Mouse (Mus musculus): ENCODE results near the gene Atad2b. TPM values are rescaled to one million over a fixed set of nuclear protein-coding genes. Genes with fewer than 3 reads are reported as not detected.
A peak's percentile ranks its signal among the peaks of the same experiment; 100 is the strongest.
"Not testable (repeated sequence)": the region's sequence is repeated elsewhere in the genome, so short reads cannot be mapped to it uniquely, and the experiment has no call there.

Atad2b gene
- total and polyA plus RNA-seq, 2 experiments: 5.3 to 12.5 TPM

GRCm38 (mm10) chr12:4874161-4874927, 42.8 kb upstream of the Atad2b start, which contains the start of gene Mfsd2b:
TSS of gene Mfsd2b (minus strand) at chr12:4874359.
- Histone ChIP-seq H3K9ac (ENCODE audit: low read depth, low read length) (peak within 1 kb of the TSS; percentile 33; the same call in 1 of the 2 replicates), H3K79me2 (ENCODE audit: control insufficient read depth, insufficient read depth, low read length) (no peaks in the 10 kb centered on the region), H3K36me3 (ENCODE audit: control insufficient read depth, insufficient read depth, low read length) (peaks cover 3% of the 10 kb centered on the region; the same call in 1 of the 2 replicates), H3K27ac (replicated peaks; ENCODE audit: insufficient read depth, low read depth, low read length) (no peak within 1 kb of the TSS), H3K27me3 (ENCODE audit: control insufficient read depth, insufficient read depth, low read length) (no peaks in the 10 kb centered on the region), H3K4me1 (ENCODE audit: control insufficient read depth, insufficient read depth, low read length) (peaks cover 7% of the 10 kb centered on the region), H3K4me3 (ENCODE audit: insufficient read depth, low read depth, low read length) (peak within 1 kb of the TSS; percentile 50; the same call in 1 of the 2 replicates)
- 1% methylated on average over 24 of the region's 24 CpGs for WGBS
- DNase-seq (ENCODE audit: extremely low read depth, low read depth, low spot score): peak; percentile 82
- TF ChIP-seq POLR2A (IDR thresholded peaks at IDR 0.05; ENCODE audit: extremely low read depth, insufficient read depth, low read length): no peak
- TF ChIP-seq CTCF (IDR thresholded peaks at IDR 0.05; ENCODE audit: low read depth, low read length): no peak

GRCm38 (mm10) chr12:4875623-4876022, 41.5 kb upstream of the Atad2b start:
- Histone ChIP-seq H3K4me3 (ENCODE audit: insufficient read depth, low read depth, low read length) (no peak overlapping the region), H3K79me2 (ENCODE audit: control insufficient read depth, insufficient read depth, low read length) (no peaks in the 10 kb centered on the region), H3K9ac (ENCODE audit: low read depth, low read length) (no peak overlapping the region), H3K36me3 (ENCODE audit: control insufficient read depth, insufficient read depth, low read length) (peaks cover 4% of the 10 kb centered on the region; the same call in 1 of the 2 replicates), H3K27ac (replicated peaks; ENCODE audit: insufficient read depth, low read depth, low read length) (no peak overlapping the region), H3K4me1 (ENCODE audit: control insufficient read depth, insufficient read depth, low read length) (peaks cover 7% of the 10 kb centered on the region), H3K27me3 (ENCODE audit: control insufficient read depth, insufficient read depth, low read length) (no peaks in the 10 kb centered on the region)
- WGBS: 31% methylated on average over 8 of the region's 8 CpGs
- DNase-seq (ENCODE audit: extremely low read depth, low read depth, low spot score): peak; percentile 73
- TF ChIP-seq POLR2A (IDR thresholded peaks at IDR 0.05; ENCODE audit: extremely low read depth, insufficient read depth, low read length): no peak
- TF ChIP-seq CTCF (IDR thresholded peaks at IDR 0.05; ENCODE audit: low read depth, low read length): no peak

- no peak for DNase-seq (ENCODE audit: extremely low read depth, low read depth, low spot score)
- no peak overlapping the region for H3K9ac ChIP-seq (ENCODE audit: low read depth, low read length)
- H3K4me1 ChIP-seq (ENCODE audit: control insufficient read depth, insufficient read depth, low read length): peaks cover 7% of the 10 kb centered on the region
- no peaks in the 10 kb centered on the region for H3K27me3 ChIP-seq (ENCODE audit: control insufficient read depth, insufficient read depth, low read length)
- TF ChIP-seq CTCF (IDR thresholded peaks at IDR 0.05; ENCODE audit: low read depth, low read length) (no peak), POLR2A (IDR thresholded peaks at IDR 0.05; ENCODE audit: extremely low read depth, insufficient read depth, low read length) (no peak)
- H3K36me3 ChIP-seq (ENCODE audit: control insufficient read depth, insufficient read depth, low read length): peaks cover 15% of the 10 kb centered on the region
- H3K4me3 ChIP-seq (ENCODE audit: insufficient read depth, low read depth, low read length): no peak overlapping the region
- H3K27ac ChIP-seq (replicated peaks; ENCODE audit: insufficient read depth, low read depth, low read length): no peak overlapping the region
- 85% methylated on average over 9 of the region's 9 CpGs for WGBS
- no peaks in the 10 kb centered on the region for H3K79me2 ChIP-seq (ENCODE audit: control insufficient read depth, insufficient read depth, low read length)
Observed at GRCm38 (mm10) chr12:4878296-4878783, 38.8 kb upstream of the Atad2b start.

- DNase-seq (ENCODE audit: extremely low read depth, low read depth, low spot score): peak; percentile 26
Observed at GRCm38 (mm10) chr12:4879048-4879447, 38.1 kb upstream of the Atad2b start.

GRCm38 (mm10) chr12:4882086-4882485, 35.1 kb upstream of the Atad2b start:
- TF ChIP-seq CTCF (IDR thresholded peaks at IDR 0.05; ENCODE audit: low read depth, low read length) (no peak), POLR2A (IDR thresholded peaks at IDR 0.05; ENCODE audit: extremely low read depth, insufficient read depth, low read length) (no peak)
- H3K36me3 ChIP-seq (ENCODE audit: control insufficient read depth, insufficient read depth, low read length): peaks cover 24% of the 10 kb centered on the region
- no peak overlapping the region for H3K9ac ChIP-seq (ENCODE audit: low read depth, low read length)
- H3K79me2 ChIP-seq (ENCODE audit: control insufficient read depth, insufficient read depth, low read length): no peaks in the 10 kb centered on the region
- H3K27ac ChIP-seq (replicated peaks; ENCODE audit: insufficient read depth, low read depth, low read length): no peak overlapping the region
- no peak for DNase-seq (ENCODE audit: extremely low read depth, low read depth, low spot score)
- H3K4me3 ChIP-seq (ENCODE audit: insufficient read depth, low read depth, low read length): no peak overlapping the region
- no peaks in the 10 kb centered on the region for H3K27me3 ChIP-seq (ENCODE audit: control insufficient read depth, insufficient read depth, low read length)
- no peaks in the 10 kb centered on the region for H3K4me1 ChIP-seq (ENCODE audit: control insufficient read depth, insufficient read depth, low read length)
- WGBS: 97% methylated on average over 2 of the region's 2 CpGs

More at GRCm38 (mm10) chr12:4879048-4879447, 38.1 kb upstream of the Atad2b start:
- H3K4me3 ChIP-seq (ENCODE audit: insufficient read depth, low read depth, low read length): no peak overlapping the region
- no peaks in the 10 kb centered on the region for H3K27me3 ChIP-seq (ENCODE audit: control insufficient read depth, insufficient read depth, low read length)
- no peak overlapping the region for H3K9ac ChIP-seq (ENCODE audit: low read depth, low read length)
- WGBS: 95% methylated on average over 5 of the region's 5 CpGs
- TF ChIP-seq CTCF (IDR thresholded peaks at IDR 0.05; ENCODE audit: low read depth, low read length): no peak
- no peak for TF ChIP-seq POLR2A (IDR thresholded peaks at IDR 0.05; ENCODE audit: extremely low read depth, insufficient read depth, low read length)
- no peaks in the 10 kb centered on the region for H3K79me2 ChIP-seq (ENCODE audit: control insufficient read depth, insufficient read depth, low read length)
- peaks cover 5% of the 10 kb centered on the region for H3K4me1 ChIP-seq (ENCODE audit: control insufficient read depth, insufficient read depth, low read length)
- H3K27ac ChIP-seq (replicated peaks; ENCODE audit: insufficient read depth, low read depth, low read length): no peak overlapping the region
- H3K36me3 ChIP-seq (ENCODE audit: control insufficient read depth, insufficient read depth, low read length): peaks cover 15% of the 10 kb centered on the region

- Histone ChIP-seq H3K9ac (ENCODE audit: low read depth, low read length) (no peak overlapping the region), H3K27me3 (ENCODE audit: control insufficient read depth, insufficient read depth, low read length) (no peaks in the 10 kb centered on the region), H3K36me3 (ENCODE audit: control insufficient read depth, insufficient read depth, low read length) (peaks cover 20% of the 10 kb centered on the region), H3K79me2 (ENCODE audit: control insufficient read depth, insufficient read depth, low read length) (no peaks in the 10 kb centered on the region), H3K4me3 (ENCODE audit: insufficient read depth, low read depth, low read length) (no peak overlapping the region), H3K27ac (replicated peaks; ENCODE audit: insufficient read depth, low read depth, low read length) (no peak overlapping the region), H3K4me1 (ENCODE audit: control insufficient read depth, insufficient read depth, low read length) (no peaks in the 10 kb centered on the region)
- no peak for TF ChIP-seq POLR2A (IDR thresholded peaks at IDR 0.05; ENCODE audit: extremely low read depth, insufficient read depth, low read length)
- no peak for TF ChIP-seq CTCF (IDR thresholded peaks at IDR 0.05; ENCODE audit: low read depth, low read length)
- no peak for DNase-seq (ENCODE audit: extremely low read depth, low read depth, low spot score)
- WGBS: 47% methylated on average over 1 of the region's 1 CpGs
Observed at GRCm38 (mm10) chr12:4885062-4885461, 32.1 kb upstream of the Atad2b start.

GRCm38 (mm10) chr12:4886581-4886980, 30.6 kb upstream of the Atad2b start:
- not testable (repeated sequence) for H3K4me3 ChIP-seq (ENCODE audit: insufficient read depth, low read depth, low read length); DNase-seq (ENCODE audit: extremely low read depth, low read depth, low spot score); H3K79me2 ChIP-seq (ENCODE audit: control insufficient read depth, insufficient read depth, low read length); H3K9ac ChIP-seq (ENCODE audit: low read depth, low read length); H3K27ac ChIP-seq (replicated peaks; ENCODE audit: insufficient read depth, low read depth, low read length); H3K27me3 ChIP-seq (ENCODE audit: control insufficient read depth, insufficient read depth, low read length); H3K4me1 ChIP-seq (ENCODE audit: control insufficient read depth, insufficient read depth, low read length)
- peaks cover 23% of the 10 kb centered on the region for H3K36me3 ChIP-seq (ENCODE audit: control insufficient read depth, insufficient read depth, low read length)
- WGBS: 98% methylated on average over 4 of the region's 4 CpGs

All from liver, adult 2 months (tissue).